Mouse (Mus musculus): ENCODE results near the gene Klc4.

Gene Klc4

DNA sequence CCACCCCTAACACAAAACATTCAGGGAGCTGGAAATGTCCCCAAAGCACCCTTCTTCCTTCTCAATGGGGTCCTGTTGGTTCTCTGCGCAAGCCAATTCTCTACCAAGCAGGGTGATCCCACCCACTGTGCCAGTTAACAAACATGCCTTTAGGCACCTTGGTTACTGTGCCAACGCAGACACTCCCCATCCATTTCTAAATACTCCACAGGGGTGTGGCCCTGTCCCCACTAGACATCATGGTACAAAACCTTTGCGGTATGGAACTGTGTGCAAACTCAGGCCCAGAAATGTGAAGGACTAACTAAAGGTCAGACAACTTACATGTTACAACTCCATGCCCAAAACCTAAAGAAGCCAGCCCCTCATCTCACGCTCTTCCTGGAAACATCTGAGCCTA is 52.7 kb downstream of the Klc4 start:
- in situ Hi-C loops (cut with MboI, MseI) = no loop called here

DNA sequence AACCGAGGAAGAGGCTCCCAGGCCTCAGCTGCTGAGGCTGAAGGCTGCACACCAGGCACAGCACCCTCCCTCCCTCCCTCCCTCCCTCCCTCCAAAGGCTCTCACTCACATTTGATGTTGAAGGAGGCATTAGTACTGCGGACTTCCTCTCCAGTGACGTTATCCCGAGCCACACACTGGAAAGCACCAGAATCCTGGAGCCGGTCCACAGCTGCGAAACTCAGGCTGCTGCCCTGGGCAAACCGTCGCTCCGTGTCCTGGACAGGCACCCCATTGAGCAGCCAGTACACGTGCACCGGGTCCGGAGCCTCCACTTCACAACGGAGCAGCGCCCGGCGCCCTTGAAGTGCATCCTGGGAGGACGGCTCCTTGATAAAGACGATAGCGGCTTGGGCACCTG is 54.4 kb downstream of the Klc4 start:
- in situ Hi-C loops (cut with MboI, MseI) = no loop called here

DNA sequence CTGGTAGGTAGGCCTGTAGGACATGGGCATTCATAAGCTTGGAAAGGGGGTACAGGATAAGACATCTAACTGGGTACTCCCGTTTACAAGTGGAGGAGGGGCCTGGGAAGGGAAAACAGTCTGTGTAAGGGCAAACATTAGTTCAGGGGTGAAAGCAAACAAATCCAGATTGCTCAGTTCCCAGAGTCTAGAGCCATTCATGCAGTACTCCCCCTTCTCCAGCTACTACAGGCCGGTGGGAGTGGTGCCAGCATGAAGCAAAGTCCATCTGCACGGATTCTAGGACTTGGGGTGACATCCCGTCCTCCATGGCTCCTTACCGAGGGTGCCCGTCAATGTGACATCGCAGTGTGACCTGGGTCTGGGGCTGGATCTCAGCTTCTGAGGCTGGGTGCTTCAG is 55.4 kb downstream of the Klc4 start:
- in situ Hi-C loops (cut with MboI, MseI) = no loop called here

DNA sequence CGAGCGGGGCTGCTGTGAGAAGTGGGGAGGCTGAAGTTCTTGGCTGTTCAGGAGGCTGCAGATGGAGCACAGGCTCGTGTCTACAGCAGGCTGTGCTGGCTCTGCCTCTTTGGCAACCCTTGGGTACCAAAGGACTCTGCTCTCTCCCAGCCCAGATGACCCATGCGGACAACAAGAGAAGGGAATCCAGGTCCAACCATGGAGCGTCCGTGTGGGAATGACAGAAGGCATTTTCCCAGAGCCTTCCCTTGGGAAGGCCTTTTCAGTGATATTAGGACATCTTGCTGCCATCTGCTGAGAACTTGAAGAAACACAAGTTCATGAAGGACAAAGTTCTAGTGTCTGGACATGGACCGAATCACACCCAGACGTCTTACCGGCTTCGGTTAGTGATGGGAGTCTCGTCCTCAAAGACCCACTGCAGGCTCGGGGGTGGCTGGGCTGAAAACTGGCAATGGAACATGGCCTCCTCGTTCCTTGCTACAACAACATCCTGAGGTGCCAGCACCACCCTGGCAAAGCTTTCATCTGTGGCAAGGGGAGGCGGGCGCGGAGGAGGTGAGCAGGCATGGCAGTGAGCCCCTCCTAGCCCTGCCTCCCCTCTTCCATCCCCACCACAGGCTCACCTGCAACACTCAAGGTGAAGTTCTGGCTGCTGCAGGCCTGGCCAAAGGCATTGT is 56.0 kb downstream of the Klc4 start:
- in situ Hi-C loops (cut with MboI, MseI) = no loop called here

DNA sequence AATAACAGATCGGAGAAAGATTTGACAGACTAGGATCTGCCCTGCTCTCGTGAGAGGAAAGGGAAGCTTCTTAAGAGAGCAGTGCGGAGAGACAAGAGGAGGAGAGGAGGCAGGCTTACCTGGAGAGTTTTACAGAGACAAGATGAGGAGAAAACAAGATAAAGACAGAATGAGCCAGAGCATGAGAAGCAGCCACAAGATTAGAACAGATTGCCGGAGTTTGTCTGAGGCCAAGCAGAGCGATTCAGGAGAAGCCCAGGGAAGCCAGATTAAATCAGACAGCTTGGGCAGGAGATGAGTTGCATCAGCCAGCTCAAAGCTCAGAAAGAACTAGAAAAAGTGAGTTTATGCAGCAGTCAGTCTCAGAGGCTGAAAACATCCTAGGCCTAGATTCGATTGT is 56.9 kb downstream of the Klc4 start:
- in situ Hi-C loops (cut with MboI, MseI) = no loop called here

DNA sequence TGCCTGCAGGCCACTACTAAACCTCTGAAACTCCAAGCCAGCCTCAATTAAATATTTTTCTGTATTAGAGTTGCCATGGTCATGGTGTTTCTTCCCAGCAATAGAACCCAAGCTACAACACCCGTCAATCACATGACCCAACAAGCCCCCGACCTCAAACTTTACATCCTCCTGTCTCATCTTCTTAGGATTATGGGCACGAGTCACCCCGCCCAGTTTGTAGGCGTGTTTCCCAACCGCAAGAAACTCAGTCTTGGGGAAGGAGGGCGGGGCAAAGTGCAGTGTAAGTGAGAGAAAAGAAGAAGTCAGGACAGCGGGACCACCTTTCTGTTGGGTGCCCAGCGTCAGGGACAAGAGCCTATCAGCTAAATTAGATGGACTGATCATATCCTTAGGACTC is 57.6 kb downstream of the Klc4 start:
- in situ Hi-C loops (cut with MboI, MseI) = no loop called here

DNA sequence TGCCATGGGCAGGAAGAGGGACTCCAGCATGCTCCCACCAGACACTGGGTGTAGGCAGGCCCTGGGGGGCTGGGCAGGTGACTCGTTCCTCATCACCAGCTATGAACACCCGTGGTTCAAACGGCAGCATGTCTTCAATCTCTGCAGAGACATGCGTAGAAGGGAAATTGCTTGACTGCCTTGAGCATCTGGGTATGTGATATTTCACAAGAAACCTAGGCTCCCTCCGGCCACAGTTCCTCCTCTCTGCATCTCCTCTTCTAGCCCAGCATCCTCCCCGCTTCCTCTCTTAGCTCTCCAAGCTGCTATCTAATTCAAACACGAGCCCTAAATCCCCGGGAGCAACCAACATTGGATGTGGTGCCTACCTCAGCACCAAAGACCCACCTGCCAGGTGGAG is 59.5 kb downstream of the Klc4 start:
- in situ Hi-C loops (cut with MboI, MseI) = no loop called here
